ENCODE assay signal across 8 mouse cellular contexts in genomic region chrX:134296737-134297136, GRCm38 (mm10). TPM values are rescaled to one million over a fixed set of nuclear protein-coding genes. Genes with fewer than 3 reads are reported as not detected.
A peak's percentile ranks its signal among the peaks of the same experiment; 100 is the strongest.
DNase-seq lines count a peak whose midpoint lies in the region; ATAC-seq lines count a peak whose summit lies in the region.

No protein-coding gene starts in this region.

- 18% methylated on average over 7 of the region's 7 CpGs for WGBS in forebrain, embryonic 13.5 days
- 33% methylated on average over 7 of the region's 7 CpGs for WGBS in midbrain, embryonic 10.5 days

- H3K27ac ChIP-seq in forebrain, embryonic 13.5 days, result peak overlapping the region; percentile 44; the same call in 1 of the 2 replicates
- H3K27ac ChIP-seq in midbrain, embryonic 10.5 days (replicated peaks), result peak overlapping the region; percentile 77

- H3K4me3 ChIP-seq in forebrain, embryonic 13.5 days, result peak overlapping the region; percentile 51
- H3K4me3 ChIP-seq in midbrain, embryonic 10.5 days, result peak overlapping the region; percentile 56

- peaks cover 4% of the 10 kb centered on the region; the same call in 1 of the 2 replicates for H3K27me3 ChIP-seq in forebrain, embryonic 13.5 days
- peaks cover 92% of the 10 kb centered on the region for H3K27me3 ChIP-seq in midbrain, embryonic 10.5 days (ENCODE audit: low read depth, poor library complexity, severe bottlenecking)

- no peaks in the 10 kb centered on the region for H3K9me3 ChIP-seq in forebrain, embryonic 13.5 days (replicated peaks)
- no peaks in the 10 kb centered on the region for H3K9me3 ChIP-seq in midbrain, embryonic 10.5 days (replicated peaks)

- no peaks in the 10 kb centered on the region for H3K36me3 ChIP-seq in forebrain, embryonic 13.5 days (ENCODE audit: poor library complexity, severe bottlenecking)
- H3K36me3 ChIP-seq in midbrain, embryonic 10.5 days, result no peaks in the 10 kb centered on the region

- DNase-seq in layer of hippocampus, adult 11-12 months (ENCODE audit: low spot score), result peak; percentile 3
- DNase-seq in layer of hippocampus, postnatal 36 days, result no peak
- peak; percentile 23 for DNase-seq in cerebellum, adult 8-10 months
- no peak for DNase-seq in midbrain, embryonic 10.5 days (ENCODE audit: low spot score)

- ATAC-seq in forebrain, embryonic 13.5 days, result peak; percentile 33; the same call in 1 of the 2 replicates
- ATAC-seq in monocyte, adult 5-6 weeks (replicated peaks; ENCODE audit: insufficient number of reproducible peaks, low FRiP score, low TSS enrichment, poor library complexity, severe bottlenecking), result no peak
- ATAC-seq in megakaryocyte progenitor cell, adult 5-6 weeks (replicated peaks; ENCODE audit: poor library complexity), result no peak
- ATAC-seq in megakaryocyte, adult 5-6 weeks (ENCODE audit: poor library complexity, severe bottlenecking), result no peak

- H3K4me2 ChIP-seq in forebrain, embryonic 13.5 days, result peak overlapping the region; percentile 60

- H3K4me1 ChIP-seq in forebrain, embryonic 13.5 days, result peaks cover 9% of the 10 kb centered on the region; the same call in 1 of the 2 replicates
- H3K4me1 ChIP-seq in midbrain, embryonic 10.5 days, result peaks cover 17% of the 10 kb centered on the region

- H3K9ac ChIP-seq in forebrain, embryonic 13.5 days, result peak overlapping the region; percentile 74

RNA-seq across cellular contexts. Expression of gene Tmem35a, which starts 1.7 kb away (rescaled TPM):
- total RNA-seq in layer of hippocampus, postnatal 36 days (2021), result 10 to 100 TPM; 54.5 to 54.8 TPM
- 77.4 and 84.6 TPM in 2 replicates for polyA plus RNA-seq in forebrain, embryonic 13.5 days (2015; fragmentation: Nextera tagmentation; extraction: Ambion mirVana)
- polyA plus RNA-seq in midbrain, embryonic 10.5 days (2016; fragmentation: Nextera tagmentation; extraction: Ambion mirVana), result 10.7 and 18.4 TPM in 2 replicates
- not detected in 3 replicates for total RNA-seq in monocyte, adult 5-6 weeks (2017)
- not detected in 2 replicates for total RNA-seq in megakaryocyte progenitor cell, adult 5-6 weeks (2015)
- not detected in 2 replicates for total RNA-seq in megakaryocyte progenitor cell, adult 5-6 weeks (2017)
- total RNA-seq in megakaryocyte, adult 5-6 weeks (2015), result not detected in 2 replicates
- not detected in 2 replicates for total RNA-seq in megakaryocyte, adult 5-6 weeks (2017)

RNA-seq across cellular contexts. Expression of gene Cenpi, which starts 11.1 kb away (rescaled TPM):
- 1 to 10 TPM in 1 of 2 experiments, under 1 TPM in 1; 0.45 to 1.1 TPM for total RNA-seq in layer of hippocampus, postnatal 36 days (2021)
- polyA plus RNA-seq in forebrain, embryonic 13.5 days (2015; fragmentation: Nextera tagmentation; extraction: Ambion mirVana), result 24.5 and 27.3 TPM in 2 replicates
- polyA plus RNA-seq in midbrain, embryonic 10.5 days (2016; fragmentation: Nextera tagmentation; extraction: Ambion mirVana), result 29.8 and 31.3 TPM in 2 replicates
- 2.0 to 3.9 TPM (median 3.9 TPM) in 3 replicates for total RNA-seq in monocyte, adult 5-6 weeks (2017)
- 34.5 and 38.5 TPM in 2 replicates for total RNA-seq in megakaryocyte progenitor cell, adult 5-6 weeks (2015)
- total RNA-seq in megakaryocyte progenitor cell, adult 5-6 weeks (2017), result 35.3 and 42.9 TPM in 2 replicates
- 22.4 and 28.4 TPM in 2 replicates for total RNA-seq in megakaryocyte, adult 5-6 weeks (2015)
- 26.9 and 27.1 TPM in 2 replicates for total RNA-seq in megakaryocyte, adult 5-6 weeks (2017)

RNA-seq across cellular contexts. Expression of gene Trmt2b, which starts 20.0 kb away (rescaled TPM):
- total RNA-seq in layer of hippocampus, postnatal 36 days (2021), result 10 to 100 TPM in 1 of 2 experiments, 1 to 10 TPM in 1; 8.9 to 10.5 TPM
- polyA plus RNA-seq in forebrain, embryonic 13.5 days (2015; fragmentation: Nextera tagmentation; extraction: Ambion mirVana), result 7.2 and 7.9 TPM in 2 replicates
- 7.6 and 8.4 TPM in 2 replicates for polyA plus RNA-seq in midbrain, embryonic 10.5 days (2016; fragmentation: Nextera tagmentation; extraction: Ambion mirVana)
- total RNA-seq in monocyte, adult 5-6 weeks (2017), result 18.0 to 30.4 TPM (median 19.6 TPM) in 3 replicates
- total RNA-seq in megakaryocyte progenitor cell, adult 5-6 weeks (2015), result 29.4 and 32.6 TPM in 2 replicates
- 35.6 and 37.4 TPM in 2 replicates for total RNA-seq in megakaryocyte progenitor cell, adult 5-6 weeks (2017)
- 24.5 and 25.8 TPM in 2 replicates for total RNA-seq in megakaryocyte, adult 5-6 weeks (2015)
- 22.5 and 23.1 TPM in 2 replicates for total RNA-seq in megakaryocyte, adult 5-6 weeks (2017)

Comparison
In these comparisons a context has a peak if more than half of its experiments do, and no peak if none do; other contexts are left out.
1. DNase-seq: peak in layer of hippocampus, adult 11-12 months (single experiment) and cerebellum, adult 8-10 months (single experiment); none in layer of hippocampus, postnatal 36 days (0 of 2) and midbrain, embryonic 10.5 days (single experiment).
2. RNA of gene Tmem35a, which starts 1.7 kb away (total RNA-seq): 54.5 to 54.8 TPM in layer of hippocampus, postnatal 36 days; not detected in monocyte, adult 5-6 weeks, not detected in megakaryocyte progenitor cell, adult 5-6 weeks and not detected in megakaryocyte, adult 5-6 weeks; every median in the first group is over 10 times any median in the second.